8 mouse cellular contexts compared by ENCODE assay signal in genomic region chr19:32186594-32187092, GRCm38 (mm10).
DNase-seq lines count a peak whose midpoint lies in the region; ATAC-seq and TF ChIP-seq lines count a peak whose summit lies in the region.

No protein-coding gene starts in this region.

- 0 out of 2 replicates have a peak overlapping the region, but pooled peaks have one; percentile 28 for H3K27ac ChIP-seq in heart, embryonic 12.5 days (ENCODE audit: poor library complexity, severe bottlenecking)
- H3K27ac ChIP-seq in small intestine, adult 2 months (ENCODE audit: insufficient read depth, low read depth, low read length), result peak overlapping the region; percentile 43
- no peak overlapping the region for H3K27ac ChIP-seq in forebrain, embryonic 10.5 days

- TF ChIP-seq POLR2A in small intestine, adult 2 months (IDR thresholded peaks at IDR 0.05; ENCODE audit: low read depth, low read length), result no peak

- no peaks in the 10 kb centered on the region for H3K27me3 ChIP-seq in heart, embryonic 12.5 days (replicated peaks)
- H3K27me3 ChIP-seq in small intestine, adult 2 months (ENCODE audit: control insufficient read depth, insufficient read depth, low read length), result no peaks in the 10 kb centered on the region
- no peaks in the 10 kb centered on the region for H3K27me3 ChIP-seq in forebrain, embryonic 10.5 days (ENCODE audit: poor library complexity, severe bottlenecking)

- H3K36me3 ChIP-seq in heart, embryonic 12.5 days, result no peaks in the 10 kb centered on the region
- no peaks in the 10 kb centered on the region for H3K36me3 ChIP-seq in small intestine, adult 2 months (ENCODE audit: control insufficient read depth, insufficient read depth, low read length)
- no peaks in the 10 kb centered on the region for H3K36me3 ChIP-seq in forebrain, embryonic 10.5 days (replicated peaks)

- TF ChIP-seq CTCF in small intestine, adult 2 months (IDR thresholded peaks at IDR 0.05; ENCODE audit: extremely low read depth, insufficient read length, insufficient replicate concordance, low read depth, low read length), result no peak

- H3K4me1 ChIP-seq in heart, embryonic 12.5 days (replicated peaks), result peaks cover 59% of the 10 kb centered on the region
- H3K4me1 ChIP-seq in small intestine, adult 2 months (ENCODE audit: control insufficient read depth, insufficient read depth, insufficient read length, low read length), result peaks cover 22% of the 10 kb centered on the region; the same call in 1 of the 2 replicates
- 0 out of 2 replicates have a peak, but pooled peaks cover 5% of the 10 kb centered on the region for H3K4me1 ChIP-seq in forebrain, embryonic 10.5 days

- intact Hi-C loops in heart, postnatal 25 days (cut with DNase I), result no loop called here

- no peak overlapping the region for H3K4me2 ChIP-seq in heart, embryonic 12.5 days

- H3K9ac ChIP-seq in heart, embryonic 12.5 days, result no peak overlapping the region

- no peaks in the 10 kb centered on the region for H3K9me3 ChIP-seq in heart, embryonic 12.5 days (replicated peaks)
- no peaks in the 10 kb centered on the region for H3K9me3 ChIP-seq in forebrain, embryonic 10.5 days

- WGBS in heart, embryonic 12.5 days, result 48% methylated on average over 8 of the region's 8 CpGs
- WGBS in small intestine, adult 2 months, result 28% methylated on average over 8 of the region's 8 CpGs
- 90% methylated on average over 8 of the region's 8 CpGs for WGBS in forebrain, embryonic 10.5 days

- ATAC-seq in heart, embryonic 12.5 days (ENCODE audit: insufficient number of reproducible peaks, low FRiP score), result 0 out of 2 replicates have a peak, but pooled peaks have one; percentile 29

- no peak overlapping the region for H3K4me3 ChIP-seq in heart, embryonic 12.5 days
- no peak overlapping the region for H3K4me3 ChIP-seq in small intestine, adult 2 months (ENCODE audit: low read depth, low read length)
- no peak overlapping the region for H3K4me3 ChIP-seq in forebrain, embryonic 10.5 days

- DNase-seq in heart, adult 11 months, result peak; percentile 96
- DNase-seq in heart, postnatal 25 days (ENCODE audit: low spot score), result no peak
- DNase-seq in liver, result peak; percentile 24
- DNase-seq in urinary bladder, postnatal 10 days (ENCODE audit: low spot score), result no peak
- no peak for DNase-seq in forebrain, embryonic 10.5 days (ENCODE audit: extremely low spot score, low spot score)
- DNase-seq in cerebellum, adult 11 months, result no peak

Comparison
In these comparisons a context has a peak if more than half of its experiments do, and no peak if none do; other contexts are left out.
1. DNase-seq: peak in heart, adult 11 months (single experiment) and liver (single experiment); none in heart, postnatal 25 days (single experiment), urinary bladder, postnatal 10 days (single experiment), forebrain, embryonic 10.5 days (single experiment) and cerebellum, adult 11 months (single experiment).